In genomic region chr9:43070153-43070552, GRCm38 (mm10) we compare ENCODE assay signal across 17 mouse cellular contexts. TPM values are rescaled to one million over a fixed set of nuclear protein-coding genes. Genes with fewer than 3 reads are reported as not detected.
A peak's percentile ranks its signal among the peaks of the same experiment; 100 is the strongest.
DNase-seq lines count a peak whose midpoint lies in the region; ATAC-seq lines count a peak whose summit lies in the region.
"Had no signal": no experiment of that assay in that cellular context is flagged by ENCODE, and none has a peak within 500 bp of the region (broad histone marks: within the 10 kb centered on the region; RNA-seq: fewer than 3 reads in every experiment).

No protein-coding gene starts in this region.

- peak overlapping the region; percentile 56; the same call in 1 of the 2 replicates for H3K27ac ChIP-seq in hindbrain, embryonic 10.5 days
- peak overlapping the region; percentile 77 for H3K27ac ChIP-seq in midbrain, embryonic 12.5 days (replicated peaks)
- H3K27ac ChIP-seq: heart, embryonic 13.5 days had no signal

- H3K9me3 ChIP-seq in hindbrain, embryonic 10.5 days, result no peaks in the 10 kb centered on the region
- H3K9me3 ChIP-seq in midbrain, embryonic 12.5 days, result no peaks in the 10 kb centered on the region
- H3K9me3 ChIP-seq: heart, embryonic 13.5 days had no signal

- no peak for ATAC-seq in midbrain, embryonic 12.5 days (ENCODE audit: low FRiP score, low read depth)
- ATAC-seq: activated CD4-positive, CD25-positive, alpha-beta regulatory T cell, adult 4 months; CD4-positive, CD25-positive, alpha-beta regulatory T cell, adult 4 months had no signal

- peak overlapping the region; percentile 11; the same call in 1 of the 2 replicates for H3K4me3 ChIP-seq in hindbrain, embryonic 10.5 days
- peak overlapping the region; percentile 26 for H3K4me3 ChIP-seq in midbrain, embryonic 12.5 days
- H3K4me3 ChIP-seq: erythroblast, embryonic 14.5 days; heart, embryonic 13.5 days had no signal

- H3K36me3 ChIP-seq in hindbrain, embryonic 10.5 days, result no peaks in the 10 kb centered on the region
- H3K36me3 ChIP-seq in midbrain, embryonic 12.5 days, result no peaks in the 10 kb centered on the region
- H3K36me3 ChIP-seq: heart, embryonic 13.5 days had no signal

- WGBS in hindbrain, embryonic 10.5 days, result 84% methylated on average over 2 of the region's 2 CpGs
- 50% methylated on average over 2 of the region's 2 CpGs for WGBS in midbrain, embryonic 12.5 days

- H3K4me2 ChIP-seq in midbrain, embryonic 12.5 days (replicated peaks), result peak overlapping the region; percentile 14
- H3K4me2 ChIP-seq: heart, embryonic 13.5 days; liver, embryonic 11.5 days had no signal

- no peaks in the 10 kb centered on the region for H3K27me3 ChIP-seq in hindbrain, embryonic 10.5 days (ENCODE audit: insufficient read depth, poor library complexity, severe bottlenecking)
- H3K27me3 ChIP-seq in midbrain, embryonic 12.5 days, result no peaks in the 10 kb centered on the region
- H3K27me3 ChIP-seq: heart, embryonic 13.5 days had no signal

- peaks cover 22% of the 10 kb centered on the region for H3K4me1 ChIP-seq in hindbrain, embryonic 10.5 days (replicated peaks)
- peaks cover 23% of the 10 kb centered on the region for H3K4me1 ChIP-seq in midbrain, embryonic 12.5 days

- peak overlapping the region; percentile 35 for H3K9ac ChIP-seq in midbrain, embryonic 12.5 days (replicated peaks)
- H3K9ac ChIP-seq: heart, embryonic 13.5 days had no signal

- DNase-seq in right cerebral cortex, postnatal 4 days, result peak; percentile 17
- no peak for DNase-seq in right cerebral cortex, postnatal 36 days (ENCODE audit: low spot score in 2 of 2)
- no peak for DNase-seq in hindbrain, embryonic 10.5 days (ENCODE audit: low spot score)
- DNase-seq in adrenal gland, adult (ENCODE audit: inconsistent age in 2 of 2, low spot score in 1 of 2), result no peak
- no peak for DNase-seq in lung, postnatal 36 days
- no peak for DNase-seq in frontal cortex, postnatal 10 days (ENCODE audit: low spot score in 2 of 2)
- no peak for DNase-seq in ovary, postnatal 14 days (ENCODE audit: low spot score)
- DNase-seq: cerebellum, adult 11-12 months; kidney, adult 9 months; right cerebral cortex, postnatal 14 days; thymus, adult 18-20 months had no signal

RNA-seq across cellular contexts. Expression of gene Arhgef12, which starts 36.9 kb away (rescaled TPM):
- polyA plus RNA-seq in hindbrain, embryonic 10.5 days (2016; fragmentation: Nextera tagmentation; extraction: Ambion mirVana), result 7.9 and 8.2 TPM in 2 replicates
- polyA plus RNA-seq in midbrain, embryonic 12.5 days (2016; fragmentation: Nextera tagmentation; extraction: Ambion mirVana), result 16.6 and 17.4 TPM in 2 replicates

RNA-seq across cellular contexts. Expression of gene Tmem136, which starts 46.2 kb away (rescaled TPM):
- polyA plus RNA-seq in hindbrain, embryonic 10.5 days (2016; fragmentation: Nextera tagmentation; extraction: Ambion mirVana), result 13.0 and 13.7 TPM in 2 replicates
- polyA plus RNA-seq in midbrain, embryonic 12.5 days (2016; fragmentation: Nextera tagmentation; extraction: Ambion mirVana), result 11.0 and 13.0 TPM in 2 replicates
- polyA plus RNA-seq: erythroblast, embryonic 14.5 days had no signal
